Mouse (Mus musculus) forebrain, embryonic 15.5 days (tissue): ENCODE measurements at regions not wholly inside any gene's neighbourhood (a gene's known extent, or its start where the extent isn't known, plus 50 kb on each side); places are given as distances from the start of the nearest gene placed in this dataset.

Experiments used
- ATAC-seq: fragments of 200-750 bp; cut with Nextera tagmentation; replicated peaks from 2 replicates; pipeline ENCODE4 v1.8.0; 2017; ENCODE audit warnings: mild to moderate bottlenecking, moderate TSS enrichment, moderate library complexity
- H3K27ac ChIP-seq: fragments of 300-500 bp; sonication (generic); replicated peaks from 2 replicates; pipeline ENCODE4 v1.5.1; 2015; ENCODE audit warnings: mild to moderate bottlenecking, inconsistent platforms
- H3K27me3 ChIP-seq: fragments of 300-500 bp; sonication (generic); 2 replicates; pipeline ENCODE4 v1.6.1; 2015; ENCODE audit warnings: inconsistent platforms
- H3K36me3 ChIP-seq: fragments of 300-500 bp; sonication (generic); 2 replicates; pipeline ENCODE4 v1.6.1; 2015; ENCODE audit warnings: mild to moderate bottlenecking, inconsistent platforms
- H3K4me1 ChIP-seq: fragments of 300-500 bp; sonication (generic); 2 replicates; pipeline ENCODE4 v1.6.1; 2015; ENCODE audit warnings: inconsistent platforms
- H3K4me2 ChIP-seq: fragments of 300-500 bp; sonication (generic); replicated peaks from 2 replicates; pipeline ENCODE4 v1.6.1; 2015; ENCODE audit warnings: mild to moderate bottlenecking, inconsistent platforms
- H3K4me3 ChIP-seq: fragments of 300-500 bp; sonication (generic); 2 replicates; pipeline ENCODE4 v1.5.1; 2015; ENCODE audit warnings: mild to moderate bottlenecking, inconsistent platforms
- H3K9ac ChIP-seq: fragments of 300-500 bp; sonication (generic); replicated peaks from 2 replicates; pipeline ENCODE4 v1.6.1; 2015; ENCODE audit warnings: mild to moderate bottlenecking, inconsistent platforms
- H3K9me3 ChIP-seq: fragments of 300-500 bp; sonication (generic); 2 replicates; pipeline ENCODE4 v1.6.1; 2016; ENCODE audit warnings: inconsistent platforms
- WGBS: fragments of 180-500 bp; shearing (Covaris S2); methylation state at CpG from one replicate; pipeline ENCODE4 v1.1.7; 2015; ENCODE audit warnings: mixed read lengths; 5-methylcytosine and 5-hydroxymethylcytosine counted together

DNA sequence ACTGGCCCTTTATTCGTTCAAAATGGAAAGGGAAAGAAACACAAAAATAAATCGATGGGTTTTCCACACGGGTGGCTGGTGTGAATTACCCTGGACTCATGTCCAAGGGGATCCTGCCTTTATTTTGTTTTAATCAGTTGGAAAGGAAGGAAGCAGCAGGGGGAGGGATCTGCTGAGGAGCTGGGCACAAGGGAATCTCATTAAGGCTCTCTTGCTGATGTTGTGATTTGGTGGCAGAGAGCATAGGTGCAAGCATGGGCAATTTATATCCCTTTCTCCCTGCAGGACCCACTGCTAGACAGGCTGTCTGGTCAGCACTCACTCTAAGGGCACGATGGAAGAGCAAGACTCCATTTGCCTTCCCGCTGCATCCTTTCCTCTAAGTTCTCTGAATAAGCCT is 469.2 kb downstream of the Epha7 start:
- Histone ChIP-seq H3K9ac (no peak overlapping the region), H3K36me3 (no peaks in the 10 kb centered on the region), H3K4me1 (peaks cover 4% of the 10 kb centered on the region; the same call in 1 of the 2 replicates), H3K27ac (no peak overlapping the region), H3K4me2 (no peak overlapping the region), H3K4me3 (no peak overlapping the region), H3K9me3 (no peaks in the 10 kb centered on the region), H3K27me3 (no peaks in the 10 kb centered on the region)
- WGBS: 16% methylated on average over 5 of the region's 5 CpGs
- ATAC-seq: no peak

DNA sequence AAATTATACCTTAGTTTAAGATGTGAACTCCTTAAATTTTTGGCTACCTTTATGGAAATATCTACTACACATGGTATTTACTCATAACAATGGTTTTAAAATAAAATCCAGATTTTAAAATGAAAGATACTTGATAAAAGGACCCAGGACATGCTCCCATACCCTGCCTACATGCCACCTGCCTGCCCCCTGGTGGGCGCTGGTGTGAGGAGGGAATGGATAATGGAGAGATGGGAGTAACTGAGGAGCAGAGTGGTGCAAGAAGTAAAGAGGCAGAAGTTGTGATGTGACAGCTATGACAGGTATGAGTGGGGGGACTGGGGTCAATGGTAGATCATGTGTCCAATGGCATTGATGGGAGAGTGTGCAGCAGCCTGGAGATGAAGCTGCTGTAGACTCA is 488.4 kb downstream of the Epha7 start:
- ATAC-seq: 0 out of 2 replicates have a peak, but pooled peaks have one; percentile 41
- Histone ChIP-seq H3K36me3 (no peaks in the 10 kb centered on the region), H3K4me2 (no peak overlapping the region), H3K9ac (no peak overlapping the region), H3K4me1 (no peaks in the 10 kb centered on the region), H3K27ac (no peak overlapping the region), H3K4me3 (no peak overlapping the region), H3K9me3 (no peaks in the 10 kb centered on the region), H3K27me3 (no peaks in the 10 kb centered on the region)
- 43% methylated on average over 1 of the region's 1 CpGs for WGBS

DNA sequence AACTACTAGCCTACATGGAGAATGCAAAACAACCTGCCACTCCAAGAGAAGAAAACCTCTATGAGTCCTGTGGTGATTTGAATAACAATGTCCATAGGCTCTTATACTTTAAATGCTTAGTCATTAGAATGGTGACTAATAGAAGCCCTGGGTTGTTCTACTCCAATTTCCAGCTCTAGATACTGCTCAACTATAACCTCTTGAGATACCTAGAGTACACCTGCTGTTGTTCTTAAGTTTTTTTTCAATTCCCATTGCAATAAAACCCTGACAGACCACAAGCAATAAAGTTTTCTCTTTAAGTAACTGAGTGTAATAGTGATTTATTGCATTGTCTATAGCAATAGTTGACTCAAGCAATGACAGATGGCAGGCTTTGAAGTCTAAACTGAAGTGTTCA is 491.0 kb downstream of the Epha7 start:
- Histone ChIP-seq H3K9me3 (no peaks in the 10 kb centered on the region), H3K36me3 (no peaks in the 10 kb centered on the region), H3K9ac (no peak overlapping the region), H3K4me3 (no peak overlapping the region), H3K27me3 (no peaks in the 10 kb centered on the region), H3K27ac (no peak overlapping the region), H3K4me1 (no peaks in the 10 kb centered on the region), H3K4me2 (no peak overlapping the region)
- ATAC-seq: no peak

DNA sequence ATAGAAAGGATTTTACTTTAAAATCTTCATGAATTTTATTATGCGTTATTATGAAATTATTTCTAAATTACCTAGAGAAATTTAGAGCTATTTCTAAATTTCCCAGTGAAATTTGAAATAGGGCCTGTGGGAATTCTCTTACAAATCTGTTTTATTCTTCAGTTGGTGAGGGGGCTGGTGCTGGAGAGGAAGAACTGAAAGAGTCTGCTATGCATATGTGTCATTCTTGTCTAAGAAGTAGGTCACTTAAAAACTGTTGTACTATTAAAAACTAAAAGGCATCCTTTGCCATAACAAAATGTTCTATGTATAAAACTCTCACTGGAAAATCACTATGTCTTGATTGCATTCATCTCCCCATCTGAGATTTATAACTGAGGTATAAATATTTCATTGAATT is 494.3 kb downstream of the Epha7 start:
- Histone ChIP-seq H3K4me2 (no peak overlapping the region), H3K4me1 (no peaks in the 10 kb centered on the region), H3K27ac (no peak overlapping the region), H3K27me3 (no peaks in the 10 kb centered on the region), H3K4me3 (no peak overlapping the region), H3K36me3 (no peaks in the 10 kb centered on the region), H3K9ac (no peak overlapping the region), H3K9me3 (no peaks in the 10 kb centered on the region)
- ATAC-seq: no peak
- WGBS: 98% methylated on average over 1 of the region's 1 CpGs

DNA sequence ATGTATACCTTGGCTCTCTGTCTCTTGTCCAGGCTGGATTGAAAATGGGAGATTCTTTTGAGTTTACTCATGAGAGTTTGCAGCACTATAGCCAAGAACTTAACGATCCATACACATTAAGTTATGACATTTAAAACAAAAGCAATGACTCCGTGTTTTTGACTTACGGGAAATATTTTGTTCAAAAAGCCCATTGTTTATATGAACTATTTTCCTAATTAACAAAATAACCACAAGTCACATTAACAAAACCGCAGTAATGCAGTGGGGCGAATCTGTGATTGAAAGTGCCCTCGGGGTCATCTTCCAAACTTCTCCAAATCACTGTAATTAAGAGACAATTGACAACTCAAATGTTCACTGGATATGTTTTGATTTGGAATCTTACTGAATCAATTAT is 511.0 kb downstream of the Epha7 start:
- WGBS: 79% methylated on average over 6 of the region's 6 CpGs
- Histone ChIP-seq H3K4me3 (no peak overlapping the region), H3K4me2 (no peak overlapping the region), H3K27me3 (no peaks in the 10 kb centered on the region), H3K36me3 (no peaks in the 10 kb centered on the region), H3K27ac (no peak overlapping the region), H3K9ac (no peak overlapping the region), H3K4me1 (no peaks in the 10 kb centered on the region), H3K9me3 (no peaks in the 10 kb centered on the region)
- ATAC-seq: no peak

DNA sequence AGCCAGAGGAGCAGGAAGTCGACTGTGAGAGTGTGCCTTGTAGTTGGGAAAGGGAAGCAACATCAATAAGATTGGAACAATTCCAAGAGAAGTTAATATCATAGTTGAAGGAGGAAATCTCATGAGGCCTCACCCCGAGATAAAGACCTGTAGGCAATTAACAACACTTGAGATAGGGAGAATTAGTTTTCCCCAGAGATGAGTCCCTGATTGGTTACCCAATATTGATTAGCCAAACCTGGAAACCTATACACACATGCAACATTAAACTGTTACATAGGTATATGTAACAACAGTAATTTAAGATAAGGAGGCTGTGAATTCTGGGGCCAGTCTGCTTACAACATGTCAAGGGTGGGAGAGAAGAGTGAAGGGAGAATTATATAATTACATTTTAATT is 516.2 kb downstream of the Epha7 start:
- no peaks in the 10 kb centered on the region for H3K27me3 ChIP-seq
- no peak overlapping the region for H3K27ac ChIP-seq
- no peaks in the 10 kb centered on the region for H3K36me3 ChIP-seq
- H3K9ac ChIP-seq: no peak overlapping the region
- H3K4me1 ChIP-seq: no peaks in the 10 kb centered on the region
- H3K4me2 ChIP-seq: no peak overlapping the region
- no peak for ATAC-seq
- no peak overlapping the region for H3K4me3 ChIP-seq
- 67% methylated on average over 2 of the region's 2 CpGs for WGBS
- no peaks in the 10 kb centered on the region for H3K9me3 ChIP-seq

DNA sequence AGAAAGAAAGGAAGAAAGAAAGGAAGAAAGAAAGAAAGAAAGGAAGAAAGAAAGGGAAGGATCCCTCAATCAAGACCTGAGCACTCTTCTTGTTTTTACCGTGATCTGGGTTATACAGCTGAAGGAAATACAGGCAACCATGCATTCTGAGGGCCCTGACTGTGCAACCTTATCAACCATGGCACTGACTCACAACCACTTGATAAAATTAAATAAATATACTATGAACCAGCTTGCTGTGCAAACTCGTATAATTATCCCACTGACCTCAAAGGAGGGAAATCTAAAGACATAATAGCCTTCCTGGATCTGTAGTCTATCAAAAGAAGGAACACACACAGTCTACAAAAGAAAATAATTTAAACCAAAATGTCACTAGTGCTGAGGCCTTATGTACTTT is 518.8 kb downstream of the Epha7 start:
- no peak for ATAC-seq
- no peak overlapping the region for H3K4me3 ChIP-seq
- 56% methylated on average over 2 of the region's 2 CpGs for WGBS
- no peaks in the 10 kb centered on the region for H3K27me3 ChIP-seq
- H3K9me3 ChIP-seq: no peaks in the 10 kb centered on the region
- H3K4me2 ChIP-seq: no peak overlapping the region
- H3K36me3 ChIP-seq: no peaks in the 10 kb centered on the region
- H3K27ac ChIP-seq: no peak overlapping the region
- H3K9ac ChIP-seq: no peak overlapping the region
- no peaks in the 10 kb centered on the region for H3K4me1 ChIP-seq

DNA sequence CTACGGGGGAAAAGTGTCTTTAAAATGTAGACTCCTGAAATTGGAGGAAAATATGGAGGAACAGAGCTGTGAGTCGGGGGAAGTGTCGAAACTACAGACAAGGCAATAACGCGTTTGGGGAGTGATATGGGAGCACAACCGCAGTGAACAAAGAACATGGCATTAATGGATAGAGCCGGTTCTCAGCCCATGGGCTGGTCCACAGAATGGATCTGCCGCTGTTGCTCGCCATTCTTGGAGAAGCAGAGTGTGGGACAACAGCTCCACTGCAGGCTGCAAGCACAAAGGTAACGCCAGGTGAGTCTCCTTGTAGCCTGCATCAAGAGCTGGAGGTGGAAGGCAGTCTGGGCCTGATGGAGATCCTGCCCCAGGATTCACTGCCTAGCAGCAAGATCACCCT is 524.3 kb downstream of the Epha7 start:
- 92% methylated on average over 10 of the region's 10 CpGs for WGBS
- no peaks in the 10 kb centered on the region for H3K9me3 ChIP-seq
- no peak overlapping the region for H3K4me3 ChIP-seq
- no peaks in the 10 kb centered on the region for H3K36me3 ChIP-seq
- no peaks in the 10 kb centered on the region for H3K27me3 ChIP-seq
- no peak overlapping the region for H3K9ac ChIP-seq
- H3K27ac ChIP-seq: no peak overlapping the region
- H3K4me1 ChIP-seq: no peaks in the 10 kb centered on the region
- no peak for ATAC-seq
- H3K4me2 ChIP-seq: no peak overlapping the region

DNA sequence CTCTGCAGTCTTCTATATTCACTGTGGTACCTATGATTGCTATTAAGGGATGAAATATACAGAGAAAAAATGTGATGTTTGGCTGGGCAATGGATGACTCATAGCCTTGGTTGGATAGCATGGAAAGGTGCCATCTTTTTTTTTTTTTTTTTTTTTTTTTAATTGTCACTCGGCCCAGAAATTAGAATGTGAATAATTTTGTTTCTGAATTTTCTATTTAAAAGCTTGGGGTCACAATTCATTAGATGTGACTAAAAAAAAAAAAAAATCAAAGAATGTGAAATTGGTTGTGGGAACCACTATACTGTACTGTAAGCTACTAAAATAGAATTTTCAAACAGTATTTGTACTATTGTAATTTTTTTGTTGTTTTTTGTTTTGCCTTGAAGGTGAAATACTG is 549.3 kb downstream of the Epha7 start:
- Histone ChIP-seq H3K4me3 (no peak overlapping the region), H3K4me2 (no peak overlapping the region), H3K27me3 (no peaks in the 10 kb centered on the region), H3K4me1 (no peaks in the 10 kb centered on the region), H3K9me3 (no peaks in the 10 kb centered on the region), H3K27ac (no peak overlapping the region), H3K9ac (no peak overlapping the region), H3K36me3 (no peaks in the 10 kb centered on the region)
- 83% methylated on average over 1 of the region's 1 CpGs for WGBS
- no peak for ATAC-seq

DNA sequence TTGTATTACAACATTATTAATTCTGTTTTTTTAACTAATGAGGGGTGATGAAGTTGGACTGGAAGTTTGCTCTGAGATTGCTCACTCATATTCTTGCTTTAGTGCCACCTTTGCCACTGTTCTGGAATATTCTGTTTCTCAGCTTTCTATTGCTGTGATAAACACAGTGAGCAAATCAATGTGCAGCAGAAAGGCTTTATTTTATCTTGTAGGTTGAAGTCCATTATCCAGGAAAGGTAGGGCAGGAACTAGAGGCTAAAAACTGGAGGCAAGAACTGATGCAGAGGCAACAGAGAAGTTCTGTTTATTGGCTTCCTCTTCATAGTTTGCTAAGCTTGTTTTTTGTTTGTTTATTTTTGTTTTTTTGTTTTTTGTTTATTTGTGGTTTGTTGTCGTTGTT is 576.4 kb downstream of the Epha7 start:
- no peak overlapping the region for H3K9ac ChIP-seq
- no peaks in the 10 kb centered on the region for H3K4me1 ChIP-seq
- no peaks in the 10 kb centered on the region for H3K27me3 ChIP-seq
- H3K4me2 ChIP-seq: no peak overlapping the region
- H3K27ac ChIP-seq: no peak overlapping the region
- no peaks in the 10 kb centered on the region for H3K9me3 ChIP-seq
- no peak overlapping the region for H3K4me3 ChIP-seq
- no peaks in the 10 kb centered on the region for H3K36me3 ChIP-seq
- no peak for ATAC-seq
- 89% methylated on average over 1 of the region's 1 CpGs for WGBS

DNA sequence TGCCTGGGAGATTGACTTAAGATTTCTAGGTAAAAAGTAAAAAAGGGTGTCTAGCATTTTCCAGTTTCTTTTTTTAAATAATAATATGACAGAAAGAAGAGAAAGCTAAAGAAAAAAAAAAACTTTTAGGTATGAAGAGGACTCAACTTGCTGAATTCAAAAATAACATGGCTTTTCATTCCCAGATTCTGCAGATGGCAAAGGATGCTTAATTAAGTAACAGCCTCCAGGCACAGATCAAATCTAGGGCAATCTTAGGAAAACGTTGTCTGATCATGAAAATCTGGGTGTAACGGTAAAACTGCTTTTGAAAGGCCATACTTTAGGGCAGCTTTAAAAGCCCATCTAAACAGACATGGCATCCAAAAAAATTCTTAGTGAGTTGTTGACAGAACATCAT is 577.4 kb downstream of the Epha7 start:
- Histone ChIP-seq H3K36me3 (no peaks in the 10 kb centered on the region), H3K4me1 (no peaks in the 10 kb centered on the region), H3K27me3 (no peaks in the 10 kb centered on the region), H3K9me3 (no peaks in the 10 kb centered on the region), H3K4me3 (no peak overlapping the region), H3K9ac (no peak overlapping the region), H3K27ac (no peak overlapping the region), H3K4me2 (no peak overlapping the region)
- no peak for ATAC-seq
- 68% methylated on average over 2 of the region's 2 CpGs for WGBS

DNA sequence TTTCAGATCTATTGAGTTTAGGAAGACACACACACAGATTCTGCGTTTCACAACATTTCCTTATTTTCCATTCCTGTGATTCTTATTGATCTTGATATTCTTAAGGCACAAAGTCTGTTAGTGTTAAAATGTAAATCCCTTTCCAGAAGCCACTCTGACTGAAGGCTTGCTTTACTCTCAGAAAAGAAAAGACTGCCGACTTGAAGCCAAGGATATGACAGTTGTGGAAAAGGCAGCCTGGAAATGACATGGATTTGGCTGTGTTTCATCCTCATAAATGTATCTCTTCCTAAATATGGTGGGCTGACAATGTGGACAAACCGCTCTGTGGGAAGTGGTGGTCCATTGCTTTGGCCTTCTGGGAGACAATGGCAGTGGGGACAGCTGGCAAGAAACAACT is 589.2 kb downstream of the Epha7 start:
- 74% methylated on average over 3 of the region's 3 CpGs for WGBS
- no peak for ATAC-seq
- Histone ChIP-seq H3K27me3 (no peaks in the 10 kb centered on the region), H3K9ac (no peak overlapping the region), H3K4me1 (no peaks in the 10 kb centered on the region), H3K9me3 (no peaks in the 10 kb centered on the region), H3K4me2 (no peak overlapping the region), H3K4me3 (no peak overlapping the region), H3K36me3 (no peaks in the 10 kb centered on the region), H3K27ac (no peak overlapping the region)

DNA sequence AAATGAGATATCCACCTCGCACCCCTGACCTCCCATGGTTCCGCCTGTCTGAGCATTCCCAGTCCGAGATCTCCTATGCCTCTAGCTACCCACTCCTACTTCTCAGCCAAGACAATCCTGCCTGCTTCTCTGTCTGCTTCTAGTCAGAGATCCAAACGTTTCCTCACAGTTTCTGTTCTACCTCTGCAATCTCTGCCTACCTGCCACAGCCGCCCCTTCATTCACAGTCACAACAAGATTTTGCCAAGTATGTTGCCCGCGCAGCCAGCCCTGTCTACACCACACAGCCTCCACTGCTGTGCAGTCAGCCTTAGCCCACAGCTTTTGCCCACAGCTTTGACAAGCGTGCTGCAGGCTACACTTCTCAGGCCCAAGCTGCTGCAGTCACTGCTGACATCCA is 601.7 kb downstream of the Epha7 start:
- ATAC-seq: no peak
- no peak overlapping the region for H3K9ac ChIP-seq
- H3K4me2 ChIP-seq: no peak overlapping the region
- 90% methylated on average over 8 of the region's 8 CpGs for WGBS
- H3K4me1 ChIP-seq: no peaks in the 10 kb centered on the region
- no peaks in the 10 kb centered on the region for H3K27me3 ChIP-seq
- no peak overlapping the region for H3K4me3 ChIP-seq
- H3K9me3 ChIP-seq: no peaks in the 10 kb centered on the region
- H3K27ac ChIP-seq: no peak overlapping the region
- H3K36me3 ChIP-seq: no peaks in the 10 kb centered on the region
